Mouse (Mus musculus): ENCODE results near the gene Ripor2.

DNA sequence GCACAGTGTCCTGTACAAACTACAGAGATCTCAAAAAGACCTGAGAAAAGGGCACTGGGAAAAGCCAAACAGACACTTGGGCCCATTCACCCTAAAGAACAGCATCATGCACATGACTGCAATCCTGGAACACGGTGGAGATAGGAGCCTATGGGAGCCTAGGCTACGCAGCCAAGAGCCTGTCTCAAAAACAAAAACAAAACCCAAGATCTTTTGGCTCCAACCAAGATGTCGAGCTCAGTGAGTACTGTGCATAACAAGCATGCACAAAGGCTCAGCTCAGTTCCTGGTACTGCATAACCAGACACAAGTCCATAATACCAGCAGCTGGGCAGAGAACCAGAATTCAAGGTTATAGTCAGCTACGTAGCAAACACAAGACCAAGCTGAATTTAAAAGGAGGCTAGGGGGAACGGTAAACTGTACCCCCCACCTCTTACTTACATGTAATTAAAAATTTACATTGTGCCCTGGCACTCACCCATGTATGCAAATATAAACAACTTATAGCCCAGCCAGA, 178.4 kb downstream of the Ripor2 start:
- TF ChIP-seq CTCF (IDR thresholded peaks at IDR 0.05; ENCODE audit: borderline replicate concordance, extremely low read depth, insufficient read depth, insufficient read length) (no peak), POLR2A (IDR thresholded peaks at IDR 0.05; ENCODE audit: borderline replicate concordance, extremely low read depth, insufficient read depth, insufficient read length, poor library complexity, severe bottlenecking) (no peak)
